Mouse (Mus musculus) midbrain, embryonic 14.5 days (tissue): ENCODE results near the gene Col17a1. TPM values are rescaled to one million over a fixed set of nuclear protein-coding genes. Genes with fewer than 3 reads are reported as not detected.

Experiments used
- ATAC-seq: fragments of 200-750 bp; cut with Nextera tagmentation; 2 replicates; pipeline ENCODE4 v1.8.0; 2017; ENCODE audit warnings: moderate number of reproducible peaks, moderate library complexity; ENCODE audit not compliant: low FRiP score, low TSS enrichment
- DNase-seq: peaks from one replicate; pipeline ENCODE4 v3.0.0-alpha.2; 2015
- H3K27ac ChIP-seq: fragments of 300-500 bp; sonication (generic); replicated peaks from 2 replicates; pipeline ENCODE4 v1.5.1; 2014; ENCODE audit warnings: mild to moderate bottlenecking, low read depth, low read length, moderate library complexity
- H3K27me3 ChIP-seq: fragments of 300-500 bp; sonication (generic); 2 replicates; pipeline ENCODE4 v1.6.1; 2014; ENCODE audit warnings: low read length, control low read depth, mixed read lengths; ENCODE audit not compliant: control insufficient read depth, insufficient read depth
- H3K36me3 ChIP-seq: fragments of 300-500 bp; sonication (generic); 2 replicates; pipeline ENCODE4 v1.6.1; 2014; ENCODE audit warnings: low read length, control low read depth; ENCODE audit not compliant: control insufficient read depth, insufficient read depth
- H3K4me1 ChIP-seq: fragments of 300-500 bp; sonication (generic); 2 replicates; pipeline ENCODE4 v1.6.1; 2014; ENCODE audit warnings: mild to moderate bottlenecking, antibody characterized with exemption, low read length, control low read depth; ENCODE audit not compliant: control insufficient read depth, insufficient read depth
- H3K4me2 ChIP-seq: fragments of 300-500 bp; sonication (generic); 2 replicates; pipeline ENCODE4 v1.6.1; 2014; ENCODE audit warnings: mild to moderate bottlenecking, low read length, moderate library complexity
- H3K4me3 ChIP-seq: fragments of 300-500 bp; sonication (generic); replicated peaks from 2 replicates; pipeline ENCODE4 v1.5.1; 2014; ENCODE audit warnings: low read depth, low read length
- H3K9ac ChIP-seq: fragments of 300-500 bp; sonication (generic); replicated peaks from 2 replicates; pipeline ENCODE4 v1.6.1; 2014; ENCODE audit warnings: mild to moderate bottlenecking, low read length, moderate library complexity
- H3K9me3 ChIP-seq: fragments of 300-500 bp; sonication (generic); 2 replicates; pipeline ENCODE4 v1.6.1; 2016; ENCODE audit warnings: low read length, control low read depth, mixed read lengths; ENCODE audit not compliant: control insufficient read depth
- WGBS: fragments of 180-500 bp; shearing (Covaris S2); extraction: QIAGEN DNeasy Blood & Tissue Kit; methylation state at CpG from one replicate; pipeline ENCODE4 v1.1.7; 2014; 5-methylcytosine and 5-hydroxymethylcytosine counted together
- polyA plus RNA-seq: library from polyadenylated mRNA; unstranded; fragments of >200 nt; fragmentation: Nextera tagmentation; extraction: Ambion mirVana; gene quantifications from 2 replicates; pipeline ENCODE4 v1.2.1, GENCODE M21; 2014

Col17a1 gene
- polyA plus RNA-seq, 1 experiment from 2014 or later = 0.29 TPM

- 97% methylated on average over 5 of the region's 5 CpGs for WGBS
- no peaks in the 10 kb centered on the region for H3K4me1 ChIP-seq
- no peak for ATAC-seq
Measured at GRCm38 (mm10) chr19:47631799-47632198, 60.1 kb downstream of the Col17a1 start.

DNA sequence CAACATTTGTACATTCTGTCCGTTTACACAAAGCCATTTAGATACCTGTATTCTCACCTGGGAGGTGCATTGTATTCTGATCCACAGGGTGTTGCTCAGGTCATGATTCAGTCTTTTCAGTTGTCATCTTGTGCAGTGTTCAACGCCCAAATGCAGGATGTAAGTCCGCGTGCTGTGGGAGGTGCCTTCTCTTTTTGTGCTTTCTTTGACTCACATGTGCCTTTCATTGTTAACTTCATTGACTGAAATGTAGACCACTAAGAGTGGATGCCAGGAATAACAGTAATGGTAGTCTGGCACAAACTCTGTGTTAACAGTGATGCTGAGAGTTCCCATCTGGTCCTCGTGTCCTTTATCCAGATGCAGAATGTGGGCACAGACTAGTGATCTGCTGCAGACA, 61.5 kb downstream of the Col17a1 start:
- DNase-seq (no peak), ATAC-seq (no peak)
- Histone ChIP-seq H3K36me3 (0 out of 2 replicates have a peak, but pooled peaks cover 3% of the 10 kb centered on the region), H3K4me2 (no peak overlapping the region), H3K9ac (no peak overlapping the region), H3K27me3 (no peaks in the 10 kb centered on the region), H3K4me3 (no peak overlapping the region), H3K27ac (no peak overlapping the region), H3K9me3 (no peaks in the 10 kb centered on the region), H3K4me1 (no peaks in the 10 kb centered on the region; the same call in 1 of the 2 replicates)
- whole genome bisulfite sequencing = 78% methylated on average over 5 of the region's 5 CpGs

More at GRCm38 (mm10) chr19:47631799-47632198, 60.1 kb downstream of the Col17a1 start:
- H3K4me3 ChIP-seq = no peak overlapping the region
- H3K9me3 ChIP-seq = no peaks in the 10 kb centered on the region
- H3K27ac ChIP-seq = no peak overlapping the region
- no peak for DNase-seq
- H3K27me3 ChIP-seq = no peaks in the 10 kb centered on the region
- 0 out of 2 replicates have a peak, but pooled peaks cover 5% of the 10 kb centered on the region for H3K36me3 ChIP-seq
- H3K9ac ChIP-seq = no peak overlapping the region
- no peak overlapping the region for H3K4me2 ChIP-seq

GRCm38 (mm10) chr19:47629068-47629467, 62.8 kb downstream of the Col17a1 start:
- Histone ChIP-seq H3K4me3 (no peak overlapping the region), H3K27ac (no peak overlapping the region), H3K4me2 (no peak overlapping the region), H3K4me1 (no peaks in the 10 kb centered on the region; the same call in 1 of the 2 replicates), H3K36me3 (peaks cover 5% of the 10 kb centered on the region; the same call in 1 of the 2 replicates), H3K9ac (no peak overlapping the region), H3K27me3 (no peaks in the 10 kb centered on the region), H3K9me3 (no peaks in the 10 kb centered on the region)
- no peak for DNase-seq
- 84% methylated on average over 5 of the region's 5 CpGs for WGBS
- no peak for ATAC-seq

- Histone ChIP-seq H3K36me3 (peaks cover 19% of the 10 kb centered on the region), H3K9me3 (no peaks in the 10 kb centered on the region), H3K4me3 (no peak overlapping the region), H3K27ac (no peak overlapping the region), H3K4me2 (no peak overlapping the region), H3K9ac (no peak overlapping the region), H3K4me1 (no peaks in the 10 kb centered on the region; the same call in 1 of the 2 replicates), H3K27me3 (no peaks in the 10 kb centered on the region)
- DNase-seq = peak; percentile 50
- no peak for ATAC-seq
- WGBS = 74% methylated on average over 10 of the region's 10 CpGs
Measured at GRCm38 (mm10) chr19:47627450-47627849, 64.4 kb downstream of the Col17a1 start.

- Histone ChIP-seq H3K4me2 (0 out of 2 replicates have a peak overlapping the region, but pooled peaks have one; percentile 24), H3K36me3 (peaks cover 33% of the 10 kb centered on the region), H3K4me3 (no peak overlapping the region), H3K4me1 (no peaks in the 10 kb centered on the region; the same call in 1 of the 2 replicates), H3K27ac (peak overlapping the region; percentile 61), H3K9ac (no peak overlapping the region), H3K27me3 (no peaks in the 10 kb centered on the region), H3K9me3 (no peaks in the 10 kb centered on the region)
- DNase-seq (peak; percentile 58), ATAC-seq (no peak)
- 22% methylated on average over 10 of the region's 10 CpGs for WGBS
Measured at GRCm38 (mm10) chr19:47624940-47625711, 66.8 kb downstream of the Col17a1 start.

DNA sequence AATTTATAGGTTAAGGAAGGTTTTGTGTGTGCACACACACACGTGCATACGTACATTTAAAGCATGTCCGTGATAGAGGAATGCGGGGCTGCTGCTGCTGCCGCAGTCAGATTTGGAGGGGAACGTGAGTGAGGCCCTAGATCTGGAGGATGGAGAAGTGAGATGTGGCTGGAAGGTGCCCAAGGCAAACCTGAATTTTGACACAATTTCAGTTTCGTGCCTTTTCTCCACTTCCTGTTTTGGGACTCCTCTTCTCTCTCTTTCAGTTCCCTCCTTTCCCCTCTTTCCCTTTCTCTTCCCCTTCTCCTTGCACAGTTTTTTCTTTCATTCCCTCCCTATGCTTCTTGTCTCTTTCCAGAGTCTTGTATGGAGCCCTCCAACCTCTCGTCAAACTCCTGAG, 70.4 kb downstream of the Col17a1 start:
- Histone ChIP-seq H3K4me2 (no peak overlapping the region), H3K27ac (no peak overlapping the region), H3K36me3 (peaks cover 56% of the 10 kb centered on the region), H3K27me3 (no peaks in the 10 kb centered on the region), H3K9me3 (no peaks in the 10 kb centered on the region), H3K4me3 (no peak overlapping the region), H3K9ac (no peak overlapping the region), H3K4me1 (no peaks in the 10 kb centered on the region; the same call in 1 of the 2 replicates)
- ATAC-seq (no peak), DNase-seq (no peak)
- WGBS = 85% methylated on average over 8 of the region's 8 CpGs

GRCm38 (mm10) chr19:47613442-47613841, 78.5 kb downstream of the Col17a1 start:
- DNase-seq = no peak

GRCm38 (mm10) chr19:47608513-47608912, 83.4 kb downstream of the Col17a1 start:
- WGBS = 63% methylated on average over 3 of the region's 3 CpGs

More at GRCm38 (mm10) chr19:47613442-47613841, 78.5 kb downstream of the Col17a1 start:
- H3K9me3 ChIP-seq = no peaks in the 10 kb centered on the region
- H3K4me1 ChIP-seq = no peaks in the 10 kb centered on the region
- H3K9ac ChIP-seq = no peak overlapping the region
- peaks cover 21% of the 10 kb centered on the region for H3K36me3 ChIP-seq
- H3K4me2 ChIP-seq = no peak overlapping the region
- H3K27me3 ChIP-seq = no peaks in the 10 kb centered on the region
- no peak for ATAC-seq
- H3K27ac ChIP-seq = no peak overlapping the region
- no peak overlapping the region for H3K4me3 ChIP-seq
- 60% methylated on average over 7 of the region's 7 CpGs for WGBS

More at GRCm38 (mm10) chr19:47608513-47608912, 83.4 kb downstream of the Col17a1 start:
- Histone ChIP-seq H3K4me3 (no peak overlapping the region), H3K9ac (no peak overlapping the region), H3K36me3 (no peaks in the 10 kb centered on the region), H3K27me3 (no peaks in the 10 kb centered on the region), H3K4me1 (no peaks in the 10 kb centered on the region), H3K9me3 (no peaks in the 10 kb centered on the region), H3K27ac (no peak overlapping the region), H3K4me2 (no peak overlapping the region)
- DNase-seq (no peak), ATAC-seq (no peak)
